Mouse (Mus musculus): ENCODE results near the gene Psmb9.

- TF ChIP-seq GATA1 (IDR thresholded peaks at IDR 0.05; ENCODE audit: borderline replicate concordance, low read length) (no peak), FLI1 (IDR thresholded peaks at IDR 0.05; ENCODE audit: low read length) (no peak)
Observed at GRCm38 (mm10) chr17:34234926-34235325, 47.4 kb upstream of the Psmb9 start.
